Mouse (Mus musculus) neural tube, embryonic 14.5 days (tissue): Measurements from ENCODE around the gene Pde4dip. TPM values are rescaled to one million over a fixed set of nuclear protein-coding genes. Genes with fewer than 3 reads are reported as not detected.
A peak's percentile ranks its signal among the peaks of the same experiment; 100 is the strongest.

Experiments
- ATAC-seq: fragments of 200-750 bp; cut with Nextera tagmentation; 2 replicates; pipeline ENCODE4 v1.8.0; 2017; ENCODE audit warnings: low read depth, mild to moderate bottlenecking, moderate TSS enrichment, moderate library complexity
- H3K27ac ChIP-seq: fragments of 300-500 bp; sonication (generic); 2 replicates; pipeline ENCODE4 v1.5.1; 2014; ENCODE audit warnings: low read depth, mild to moderate bottlenecking, control low read depth, low read length, moderate library complexity, mixed read lengths
- H3K27me3 ChIP-seq: fragments of 300-500 bp; sonication (generic); 2 replicates; pipeline ENCODE4 v1.6.1; 2014; ENCODE audit warnings: low read length; ENCODE audit not compliant: control insufficient read depth, insufficient read depth
- H3K36me3 ChIP-seq: fragments of 300-500 bp; sonication (generic); 2 replicates; pipeline ENCODE4 v1.6.1; 2014; ENCODE audit warnings: low read length, mixed read lengths; ENCODE audit not compliant: control insufficient read depth, insufficient read depth
- H3K4me1 ChIP-seq: fragments of 300-500 bp; sonication (generic); 2 replicates; pipeline ENCODE4 v1.6.1; 2014; ENCODE audit warnings: low read length; ENCODE audit not compliant: control insufficient read depth, insufficient read depth
- H3K4me2 ChIP-seq: fragments of 300-500 bp; sonication (generic); 2 replicates; pipeline ENCODE4 v1.6.1; 2014; ENCODE audit warnings: mild to moderate bottlenecking, low read depth, low read length, control low read depth
- H3K4me3 ChIP-seq: fragments of 300-500 bp; sonication (generic); 2 replicates; pipeline ENCODE4 v1.5.1; 2014; ENCODE audit warnings: low read depth, low read length, control low read depth, mixed read lengths
- H3K9ac ChIP-seq: fragments of 300-500 bp; sonication (generic); replicated peaks from 2 replicates; pipeline ENCODE4 v1.6.1; 2014; ENCODE audit warnings: low read depth, mild to moderate bottlenecking, control low read depth, low read length, mixed read lengths
- H3K9me3 ChIP-seq: fragments of 300-500 bp; sonication (generic); 2 replicates; pipeline ENCODE4 v1.6.1; 2016; ENCODE audit warnings: low read length; ENCODE audit not compliant: control insufficient read depth
- WGBS: fragments of 180-500 bp; shearing (Covaris S2); extraction: QIAGEN DNeasy Blood & Tissue Kit; methylation state at CpG from one replicate; pipeline ENCODE4 v1.1.7; 2014; 5-methylcytosine and 5-hydroxymethylcytosine counted together
- polyA plus RNA-seq: library from polyadenylated mRNA; unstranded; fragments of >200 nt; fragmentation: Nextera tagmentation; extraction: Ambion mirVana; gene quantifications from 2 replicates; pipeline ENCODE4 v1.2.1, GENCODE M21; 2014

Gene Pde4dip
- polyA plus RNA-seq, 1 experiment from 2014 or later = 75.8 TPM

DNA sequence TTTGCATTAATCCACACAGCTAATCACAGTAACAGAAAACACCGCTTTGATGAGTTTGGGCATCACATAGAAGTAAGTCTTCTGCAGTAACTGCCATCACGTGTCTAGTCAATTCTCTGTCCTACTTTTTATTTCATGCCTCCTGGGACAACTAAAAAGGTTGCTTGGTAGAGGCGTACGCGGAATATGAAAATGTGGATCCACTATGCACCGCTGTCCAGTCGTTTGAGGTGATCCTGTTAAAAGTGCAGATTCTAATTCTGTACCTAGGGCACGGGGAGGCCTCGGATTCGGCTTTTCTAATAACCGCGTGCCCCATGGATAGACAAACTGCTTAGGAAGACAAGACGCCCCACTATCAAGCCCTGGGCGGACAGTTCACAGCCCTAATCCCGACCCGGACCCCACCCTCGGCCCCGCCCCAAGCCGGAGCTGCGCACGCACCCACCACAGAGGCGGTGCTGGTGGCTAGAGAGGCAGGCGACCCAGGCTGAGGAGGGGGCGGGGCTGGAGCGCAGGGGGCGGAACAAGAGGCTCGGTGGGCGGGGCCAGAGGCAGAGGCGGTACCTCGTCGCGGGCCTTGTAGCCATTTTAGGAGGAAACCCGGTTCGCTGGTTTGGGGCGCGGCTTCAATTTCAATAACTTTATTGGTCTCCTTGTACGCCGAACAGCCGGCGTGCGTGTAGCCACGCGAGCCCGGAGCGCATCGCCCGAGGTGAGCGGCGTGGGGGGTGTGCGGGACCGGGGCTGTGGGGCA is 230.7 kb downstream of the Pde4dip start, which contains the start of gene Prkab2:
Gene Prkab2 (plus strand): TSS at position 539 of the 757 bp plus-strand sequence.
- H3K27ac ChIP-seq = peak within 1 kb of the TSS; percentile 70
- WGBS = 2% methylated on average over 51 of the region's 51 CpGs
- ATAC-seq = peak; percentile 93

GRCm38 (mm10) chr3:97654901-97655300 is 233.6 kb downstream of the Pde4dip start:
- Histone ChIP-seq H3K27ac (no peak overlapping the region), H3K4me3 (no peak overlapping the region), H3K4me2 (no peak overlapping the region), H3K36me3 (no peaks in the 10 kb centered on the region), H3K27me3 (no peaks in the 10 kb centered on the region), H3K4me1 (peaks cover 10% of the 10 kb centered on the region; the same call in 1 of the 2 replicates), H3K9ac (no peak overlapping the region), H3K9me3 (no peaks in the 10 kb centered on the region)
- 87% methylated on average over 8 of the region's 8 CpGs for WGBS
- no peak for ATAC-seq

More for the DNA sequence above, 230.7 kb downstream of the Pde4dip start, which contains the start of gene Prkab2:
- peak within 1 kb of the TSS; percentile 75 for H3K4me2 ChIP-seq
- no peaks in the 10 kb centered on the region for H3K27me3 ChIP-seq
- H3K4me3 ChIP-seq = peak within 1 kb of the TSS; percentile 87
- no peaks in the 10 kb centered on the region for H3K9me3 ChIP-seq
- no peaks in the 10 kb centered on the region for H3K36me3 ChIP-seq
- peak within 1 kb of the TSS; percentile 74 for H3K9ac ChIP-seq
- H3K4me1 ChIP-seq = peaks cover 10% of the 10 kb centered on the region; the same call in 1 of the 2 replicates

DNA sequence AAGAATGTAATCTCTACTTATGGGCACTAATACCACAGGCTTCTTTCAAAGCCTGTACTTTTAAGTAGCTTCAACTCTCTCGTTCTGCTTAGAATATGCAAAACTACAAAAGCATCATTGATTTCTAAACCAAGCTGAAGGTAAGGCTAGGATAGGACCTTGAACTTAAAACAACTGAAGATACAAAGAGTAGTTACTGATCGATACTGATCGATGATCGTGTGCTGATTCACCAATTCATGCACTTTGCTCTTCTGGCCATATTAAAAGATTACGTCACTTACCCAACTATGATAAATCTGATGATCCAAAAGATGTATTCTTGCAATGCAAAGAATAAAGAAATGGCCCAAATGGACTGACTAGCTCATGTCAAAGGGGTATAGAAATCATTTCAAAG is 234.7 kb downstream of the Pde4dip start:
- Histone ChIP-seq H3K27me3 (no peaks in the 10 kb centered on the region), H3K4me2 (no peak overlapping the region), H3K9me3 (no peaks in the 10 kb centered on the region), H3K4me1 (0 out of 2 replicates have a peak, but pooled peaks cover 3% of the 10 kb centered on the region), H3K4me3 (no peak overlapping the region), H3K27ac (no peak overlapping the region), H3K36me3 (no peaks in the 10 kb centered on the region), H3K9ac (no peak overlapping the region)
- 94% methylated on average over 5 of the region's 5 CpGs for WGBS
- no peak for ATAC-seq

DNA sequence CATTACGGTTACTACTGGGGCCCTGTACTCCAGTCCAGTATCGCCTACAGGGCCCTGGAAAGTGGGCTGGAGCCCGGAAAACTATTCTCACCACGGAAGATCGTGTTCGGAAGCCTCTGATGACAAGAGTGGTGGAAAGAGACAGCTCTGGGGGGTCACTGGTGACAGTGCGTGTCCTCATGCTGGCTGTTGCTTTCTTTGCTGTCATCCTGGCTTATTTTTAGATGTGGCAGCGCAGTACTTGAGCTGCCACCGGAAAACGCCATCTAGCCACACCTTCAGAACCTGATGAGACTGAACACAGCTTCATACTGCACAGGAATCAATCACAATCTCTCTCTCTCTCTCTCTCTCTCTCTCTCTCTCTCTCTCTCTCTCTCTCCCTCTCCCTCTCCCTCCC is 236.9 kb downstream of the Pde4dip start:
- Histone ChIP-seq H3K4me2 (no peak overlapping the region), H3K9me3 (no peaks in the 10 kb centered on the region), H3K4me1 (no peaks in the 10 kb centered on the region), H3K27ac (no peak overlapping the region), H3K4me3 (no peak overlapping the region), H3K27me3 (no peaks in the 10 kb centered on the region), H3K36me3 (no peaks in the 10 kb centered on the region), H3K9ac (no peak overlapping the region)
- no peak for ATAC-seq
- 86% methylated on average over 10 of the region's 10 CpGs for WGBS

DNA sequence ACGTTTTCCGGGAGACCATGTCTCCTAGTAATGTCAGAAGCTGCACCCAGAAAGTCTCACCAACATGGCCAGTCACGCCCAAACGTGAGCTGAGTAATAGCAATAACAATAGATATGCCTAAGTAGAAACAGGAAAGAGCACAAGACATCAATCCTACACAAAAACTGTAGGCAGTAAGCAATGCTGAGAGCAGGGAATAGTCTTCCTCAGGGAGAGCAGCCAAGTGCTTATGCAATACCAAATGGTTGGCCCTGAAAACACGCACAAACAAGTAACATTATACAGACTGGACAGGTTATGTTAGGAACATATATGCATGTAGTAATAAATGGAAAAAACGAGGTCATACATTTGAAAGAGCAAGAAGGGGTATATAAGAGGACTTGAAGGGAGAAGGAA is 239.0 kb downstream of the Pde4dip start:
- Histone ChIP-seq H3K9me3 (no peaks in the 10 kb centered on the region), H3K9ac (no peak overlapping the region), H3K36me3 (no peaks in the 10 kb centered on the region), H3K27me3 (no peaks in the 10 kb centered on the region), H3K27ac (no peak overlapping the region), H3K4me2 (no peak overlapping the region), H3K4me3 (no peak overlapping the region), H3K4me1 (no peaks in the 10 kb centered on the region)
- no peak for ATAC-seq
- WGBS = 75% methylated on average over 6 of the region's 6 CpGs

DNA sequence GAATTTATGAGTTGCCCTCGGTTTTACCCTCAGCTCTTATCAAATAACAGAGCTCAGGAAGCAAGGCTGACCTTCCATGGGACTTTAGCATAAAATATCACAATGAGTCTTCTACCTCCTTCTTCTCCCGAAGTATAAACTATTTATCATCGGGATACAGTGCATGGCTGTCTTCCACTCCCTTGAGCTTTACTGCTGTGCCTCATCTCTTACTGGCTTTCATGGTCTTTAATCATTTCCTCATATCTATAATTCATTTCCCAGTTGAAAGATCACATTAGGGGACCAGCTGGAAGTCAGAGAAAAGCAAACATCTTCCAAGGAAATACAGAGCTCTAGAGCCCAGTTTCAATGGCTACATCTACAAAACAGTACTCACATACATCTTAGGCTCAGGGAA is 239.5 kb downstream of the Pde4dip start:
- no peak for ATAC-seq
- Histone ChIP-seq H3K27me3 (no peaks in the 10 kb centered on the region), H3K4me1 (no peaks in the 10 kb centered on the region), H3K27ac (no peak overlapping the region), H3K36me3 (no peaks in the 10 kb centered on the region), H3K4me2 (no peak overlapping the region), H3K9ac (no peak overlapping the region), H3K4me3 (no peak overlapping the region), H3K9me3 (no peaks in the 10 kb centered on the region)
- WGBS = 73% methylated on average over 3 of the region's 3 CpGs

DNA sequence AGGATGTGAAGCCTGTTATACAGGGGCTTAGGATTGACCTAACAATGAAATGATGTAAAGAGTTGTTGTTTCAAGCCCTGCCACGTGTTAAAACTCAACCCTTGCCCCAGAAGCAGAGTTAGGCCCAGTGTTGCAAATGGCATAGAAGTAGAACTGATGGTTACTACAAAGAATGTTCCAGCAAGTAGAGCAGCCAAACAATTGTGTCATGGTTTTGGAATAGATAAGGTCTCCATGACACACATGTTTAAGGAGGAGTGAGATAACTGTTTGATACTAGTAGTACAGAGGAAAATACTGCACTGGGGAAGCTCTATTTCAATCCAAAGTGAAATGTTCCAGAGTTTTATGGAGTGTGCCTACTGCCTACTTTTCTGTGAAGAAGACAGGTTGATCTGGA is 240.0 kb downstream of the Pde4dip start:
- no peak for ATAC-seq
- H3K27ac ChIP-seq = no peak overlapping the region
- WGBS = 52% methylated on average over 1 of the region's 1 CpGs
- H3K4me2 ChIP-seq = no peak overlapping the region
- H3K9ac ChIP-seq = no peak overlapping the region
- H3K9me3 ChIP-seq = no peaks in the 10 kb centered on the region
- no peaks in the 10 kb centered on the region for H3K27me3 ChIP-seq
- H3K4me1 ChIP-seq = no peaks in the 10 kb centered on the region
- H3K36me3 ChIP-seq = no peaks in the 10 kb centered on the region
- no peak overlapping the region for H3K4me3 ChIP-seq

- Histone ChIP-seq H3K27ac (no peak overlapping the region), H3K36me3 (no peaks in the 10 kb centered on the region), H3K27me3 (no peaks in the 10 kb centered on the region), H3K4me1 (no peaks in the 10 kb centered on the region), H3K9me3 (no peaks in the 10 kb centered on the region), H3K9ac (no peak overlapping the region), H3K4me3 (no peak overlapping the region), H3K4me2 (no peak overlapping the region)
- 87% methylated on average over 9 of the region's 9 CpGs for WGBS
- ATAC-seq = no peak
These were observed 246.5 kb downstream of the Pde4dip start for GRCm38 (mm10) chr3:97642001-97642400.

GRCm38 (mm10) chr3:97641396-97641795 is 247.1 kb downstream of the Pde4dip start:
- H3K4me3 ChIP-seq = no peak overlapping the region
- H3K9me3 ChIP-seq = no peaks in the 10 kb centered on the region
- H3K27me3 ChIP-seq = no peaks in the 10 kb centered on the region
- no peak overlapping the region for H3K27ac ChIP-seq
- no peak overlapping the region for H3K4me2 ChIP-seq
- 91% methylated on average over 4 of the region's 4 CpGs for WGBS
- H3K9ac ChIP-seq = no peak overlapping the region
- no peak for ATAC-seq
- H3K4me1 ChIP-seq = no peaks in the 10 kb centered on the region
- no peaks in the 10 kb centered on the region for H3K36me3 ChIP-seq
